Mouse (Mus musculus) lung, postnatal 0 days (tissue): Measurements from ENCODE around the gene Esrp2.
A peak's percentile ranks its signal among the peaks of the same experiment; 100 is the strongest.

Source experiments
- CTCF ChIP-seq: IDR thresholded peaks from 2 replicates; pipeline ENCODE4 v1.5.1; 2016; ENCODE audit warnings: antibody characterized with exemption, mild to moderate bottlenecking
- EP300 ChIP-seq: IDR thresholded peaks from 2 replicates; pipeline ENCODE4 v1.6.1; 2016; ENCODE audit warnings: antibody characterized with exemption, mild to moderate bottlenecking, control low read depth

- TF ChIP-seq EP300 (0 out of 2 replicates have a peak, but pooled peaks have one; percentile 20), CTCF (no peak)
Measured at GRCm38 (mm10) chr8:106178428-106178827, 41.7 kb upstream of the Esrp2 start.
